Mouse (Mus musculus) C2C12 (cell line): ENCODE results near the gene Stat6.

ENCODE experiments used
- CTCF ChIP-seq: IDR thresholded peaks from one replicate; pipeline ENCODE4 v1.5.1; 2011; ENCODE audit not compliant: control insufficient read depth, insufficient read depth, insufficient read length
- MAX ChIP-seq: IDR thresholded peaks from one replicate; pipeline ENCODE4 v1.6.1; 2011; ENCODE audit warnings: mild to moderate bottlenecking, control low read depth
- MYOD1 ChIP-seq: IDR thresholded peaks from one replicate; pipeline ENCODE4 v1.6.1; 2011; ENCODE audit warnings: low read depth; ENCODE audit not compliant: control insufficient read depth, insufficient read length
- MYOG ChIP-seq: IDR thresholded peaks from one replicate; pipeline ENCODE4 v1.6.1; 2011; ENCODE audit not compliant: control insufficient read depth, insufficient read length; ENCODE audit errors: extremely low read depth
- USF1 ChIP-seq: IDR thresholded peaks from one replicate; pipeline ENCODE4 v1.6.1; 2011; ENCODE audit warnings: low read depth, mild to moderate bottlenecking, control low read depth, moderate library complexity

DNA sequence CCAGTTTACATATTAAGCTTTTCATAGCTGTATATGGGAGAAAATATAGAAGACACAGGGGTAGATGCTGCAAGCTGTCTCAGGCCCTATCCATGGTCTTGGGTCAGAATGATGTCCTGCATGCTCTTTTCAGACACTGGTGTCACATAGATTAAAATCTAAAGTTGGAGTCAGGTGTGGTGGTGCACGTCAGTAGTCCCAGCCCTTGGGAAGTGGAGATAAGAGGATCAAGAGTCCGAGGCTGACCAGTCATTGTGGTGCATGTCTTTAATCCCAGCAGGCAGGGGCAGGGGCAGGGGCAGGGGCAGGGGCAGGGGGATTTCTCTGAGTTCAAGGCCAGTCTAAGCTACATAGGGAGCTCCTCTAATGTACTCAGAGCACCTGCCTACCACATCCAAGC lies 3.0 kb downstream of the Stat6 start:
- TF ChIP-seq CTCF, result no peak
- TF ChIP-seq USF1, result no peak
- TF ChIP-seq MYOG, result no peak
- no peak for TF ChIP-seq MYOD1
- no peak for TF ChIP-seq MAX
